Mouse (Mus musculus) granulocyte monocyte progenitor cell, adult 5-6 weeks (primary cell): ENCODE results near the gene Ltbr. TPM values are rescaled to one million over a fixed set of nuclear protein-coding genes. Genes with fewer than 3 reads are reported as not detected.

Experiments used
- ATAC-seq: replicated peaks from 2 replicates; pipeline ENCODE4 v1.8.0; 2016; ENCODE audit warnings: mild to moderate bottlenecking, moderate TSS enrichment, inconsistent platforms; ENCODE audit not compliant: poor library complexity, severe bottlenecking
- total RNA-seq, 2 experiments: library from RNA; stranded (forward) in 1 of 2; stranded (reverse) in 1 of 2; fragments of 200-712, 200-1000 nt in 1 of 2; fragments of >200 nt in 1 of 2; fragmentation: Nextera tagmentation in 1 of 2; gene quantifications; 2 replicates each; pipeline ENCODE4 v1.2.3; 2014 to 2017

Ltbr gene
- total RNA-seq, 2 experiments from 2014 or later: 36.3 to 36.4 TPM

DNA sequence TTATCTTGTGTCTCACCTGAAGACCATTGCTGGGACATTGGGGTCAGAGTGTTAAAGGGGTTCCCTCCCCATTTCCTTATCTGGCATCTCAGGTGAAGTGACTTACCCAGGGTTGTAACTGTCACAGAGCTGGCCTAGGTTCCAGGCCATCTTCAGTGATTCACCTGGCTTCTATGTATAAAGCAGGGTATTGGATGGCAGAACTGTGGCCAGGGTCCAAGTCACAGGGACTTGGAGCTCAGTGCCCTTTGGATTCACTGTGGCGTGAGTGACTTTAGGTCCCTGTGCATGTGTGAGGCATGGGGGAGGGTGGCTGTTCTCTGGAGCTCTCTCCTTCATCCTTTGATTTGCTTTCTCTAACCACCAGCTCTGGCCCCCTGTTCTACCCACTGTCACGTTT, 32.3 kb upstream of the Ltbr start:
- no peak for ATAC-seq

DNA sequence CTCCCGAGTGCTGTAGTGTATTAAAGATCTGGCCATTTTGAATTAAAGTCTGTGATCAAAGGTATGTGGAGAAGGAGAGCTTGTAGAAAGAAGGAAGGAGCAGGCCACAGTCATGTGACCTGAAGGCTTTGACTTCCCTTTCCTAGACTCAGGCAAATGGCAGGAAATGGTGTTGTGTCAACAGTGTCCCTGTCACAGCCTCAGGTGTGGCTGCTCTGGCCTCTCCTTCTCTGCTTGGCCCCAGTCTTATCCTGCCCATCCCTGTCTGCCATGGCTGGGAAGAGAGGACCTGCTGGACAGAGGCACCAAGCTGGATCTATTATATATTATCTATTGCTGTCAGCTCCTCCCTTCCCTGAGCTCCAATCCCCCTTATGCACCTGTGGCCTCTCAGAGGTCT, 31.9 kb upstream of the Ltbr start:
- ATAC-seq: peak; percentile 29

DNA sequence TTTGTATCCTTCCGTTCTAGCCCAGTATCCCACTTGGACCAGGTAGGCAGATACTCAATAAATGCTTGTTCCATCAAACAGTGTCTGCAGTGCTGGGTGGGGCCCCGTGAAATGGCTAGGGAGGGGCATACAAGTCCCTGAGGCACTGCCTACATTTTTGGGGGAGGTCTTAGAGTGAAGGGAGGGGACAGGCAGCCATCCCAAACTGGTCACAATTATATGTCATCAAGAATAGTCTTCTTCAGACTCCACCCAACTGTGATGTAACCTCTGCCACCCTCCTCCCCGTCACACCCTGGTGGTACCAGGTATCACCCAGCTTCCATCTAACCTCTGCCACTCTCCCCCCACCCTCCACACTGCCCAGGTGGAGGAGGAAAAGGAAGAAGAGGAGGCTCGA, 31.2 kb upstream of the Ltbr start:
- ATAC-seq: peak; percentile 11

DNA sequence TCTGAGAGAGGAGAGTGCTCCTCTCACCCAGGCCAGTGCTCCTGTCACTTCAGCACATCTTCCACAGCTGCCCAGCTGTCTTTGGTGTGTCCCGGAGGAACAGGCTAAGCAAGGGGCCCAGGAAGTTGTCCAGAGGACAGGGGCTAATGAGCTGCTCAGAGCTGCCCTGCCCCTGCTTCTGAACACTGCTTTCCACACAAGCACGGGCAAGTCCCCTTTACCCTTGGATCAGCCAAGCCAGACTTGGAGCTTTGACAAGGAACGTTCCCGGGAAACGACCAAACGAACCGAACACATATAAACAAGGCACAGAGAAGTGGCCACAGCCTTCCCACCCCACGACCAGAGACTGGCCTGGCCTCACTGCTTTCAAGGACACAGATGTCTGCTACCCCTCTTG, 30.4 kb upstream of the Ltbr start:
- ATAC-seq: no peak

DNA sequence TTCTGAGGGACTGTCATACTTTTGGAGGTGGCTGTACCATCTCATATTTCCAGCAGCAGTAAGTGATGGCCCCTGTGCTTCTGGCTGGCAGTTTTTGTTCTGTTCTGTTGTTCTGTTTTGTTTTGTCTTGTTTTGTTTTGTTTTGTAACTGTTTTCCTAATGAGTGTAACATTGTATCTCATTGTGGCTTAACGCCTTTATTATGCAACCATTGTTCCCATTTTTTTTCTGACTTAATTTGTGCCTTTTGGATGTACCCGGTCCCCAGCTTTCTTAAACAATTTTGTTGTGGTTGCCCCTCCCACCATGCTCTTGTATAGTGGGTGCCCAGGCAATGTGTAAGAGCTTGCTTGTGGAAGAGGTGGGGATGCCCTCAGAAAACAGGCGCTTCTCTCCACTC, 28.5 kb upstream of the Ltbr start:
- ATAC-seq: peak; percentile 46

DNA sequence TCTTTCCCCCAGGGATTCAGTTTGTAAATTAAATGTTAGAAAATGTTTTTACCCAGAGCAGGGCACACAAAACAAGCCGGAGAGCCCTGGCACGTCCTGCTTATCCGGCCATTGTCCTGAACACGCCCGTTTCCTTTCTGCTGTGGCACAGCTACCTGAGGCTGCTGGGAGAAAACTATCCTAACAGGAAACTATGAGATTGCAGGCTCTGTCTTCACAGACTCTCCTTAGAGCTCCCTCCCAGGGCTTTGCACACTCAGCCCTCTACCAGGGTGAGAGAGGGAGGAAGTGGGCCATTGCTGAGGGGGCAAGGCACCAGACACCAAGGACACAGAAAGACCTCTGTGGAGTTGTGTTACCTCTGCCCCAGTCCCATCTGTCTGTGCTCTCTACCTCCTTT, 26.6 kb upstream of the Ltbr start:
- ATAC-seq: peak; percentile 57

DNA sequence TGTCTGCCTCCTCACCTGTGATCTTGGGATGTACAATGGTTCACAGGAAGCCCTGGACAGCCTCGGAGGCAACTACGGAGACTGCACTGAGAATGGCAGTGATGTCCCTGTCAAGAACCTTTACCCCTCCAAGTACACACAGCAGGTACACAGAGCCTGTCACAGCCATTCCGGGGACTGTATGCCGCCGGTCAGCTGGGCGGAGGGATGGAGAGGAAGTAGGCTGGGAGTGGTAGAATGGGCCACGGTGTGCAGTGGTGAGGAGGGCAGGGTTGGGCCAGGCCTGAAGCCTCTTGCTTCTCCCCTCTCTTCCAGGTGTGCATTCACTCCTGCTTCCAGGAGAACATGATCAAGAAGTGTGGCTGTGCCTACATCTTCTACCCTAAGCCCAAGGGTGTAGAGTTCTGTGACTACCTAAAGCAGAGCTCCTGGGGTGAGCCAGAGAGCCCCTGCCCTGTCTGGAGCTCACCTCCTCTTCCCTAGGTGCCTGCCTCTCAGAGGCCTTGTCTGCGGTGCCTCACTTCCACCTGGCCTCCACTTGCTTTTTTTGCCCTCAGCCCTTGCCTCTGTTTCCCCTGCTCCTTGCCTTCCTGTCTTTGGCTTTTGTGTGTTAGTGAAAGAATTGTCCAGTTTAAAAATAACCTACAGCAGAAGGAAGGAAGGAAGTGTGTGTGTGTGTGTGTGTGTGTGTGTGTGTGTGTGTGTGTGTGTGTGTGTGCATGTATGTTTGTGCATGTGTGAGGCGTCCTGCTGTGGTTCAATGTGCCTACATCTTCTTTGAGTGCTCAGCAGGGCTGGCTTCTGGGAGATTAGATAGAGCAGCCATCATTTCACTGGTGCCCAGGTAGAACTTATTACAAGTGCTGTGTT, 25.3 kb upstream of the Ltbr start:
- ATAC-seq: no peak

DNA sequence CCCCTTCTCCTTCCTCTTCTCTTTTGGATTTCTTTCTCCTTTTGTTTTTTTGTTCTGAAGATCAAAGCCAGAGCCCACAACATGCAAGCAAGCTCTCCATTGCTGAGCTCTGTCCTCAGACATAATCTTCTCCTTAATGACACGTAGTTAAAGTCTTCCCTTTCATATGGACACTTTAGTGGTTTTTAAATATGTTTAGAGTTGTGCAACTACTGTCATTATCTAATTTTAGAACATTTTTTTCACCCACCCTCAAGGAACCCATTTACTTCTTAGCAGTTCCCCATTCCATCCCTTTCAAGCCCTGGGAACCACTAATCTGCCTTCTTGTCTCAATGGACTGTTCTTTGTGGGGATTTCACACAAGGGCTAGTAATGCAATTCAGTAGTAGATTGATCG, 20.7 kb upstream of the Ltbr start:
- peak; percentile 50 for ATAC-seq

DNA sequence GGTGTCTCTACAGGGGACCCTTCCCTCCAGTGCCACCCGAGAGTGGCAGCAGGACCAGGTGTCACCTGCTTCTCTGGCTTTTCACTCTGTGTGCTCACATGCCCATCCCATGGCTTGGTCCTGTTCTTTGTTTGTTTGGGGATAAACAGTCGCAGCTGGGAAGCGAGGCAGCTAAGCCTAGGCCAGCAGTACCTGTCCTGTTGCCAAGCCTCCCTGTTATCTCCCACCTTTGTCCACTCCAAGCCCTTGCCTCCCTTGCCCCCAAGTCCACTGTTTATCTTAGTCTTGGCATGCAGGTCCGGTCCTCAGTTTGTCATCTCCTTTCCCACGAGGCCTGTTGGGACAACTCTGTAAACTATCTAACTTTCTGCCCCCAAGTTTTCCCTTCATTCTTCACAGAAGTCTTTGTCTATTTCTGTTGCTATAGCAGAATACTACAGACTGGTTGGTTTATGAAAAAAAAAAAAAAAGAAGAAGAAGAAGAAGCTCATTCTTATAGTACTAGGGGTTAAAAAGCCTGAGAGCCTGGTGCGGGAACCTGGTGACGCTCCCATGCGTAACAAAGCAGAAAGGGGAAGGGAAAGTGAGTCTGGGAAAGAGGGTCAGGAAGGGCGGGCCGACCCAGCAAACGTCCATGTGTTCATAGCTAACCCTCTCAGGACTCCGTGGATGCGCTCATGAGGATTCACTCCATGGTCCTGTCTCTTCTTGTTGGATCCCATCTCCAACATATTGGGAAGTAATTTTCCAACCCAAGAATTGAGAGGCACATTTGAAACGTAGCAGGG, 19.6 kb upstream of the Ltbr start:
- ATAC-seq: peak; percentile 76

DNA sequence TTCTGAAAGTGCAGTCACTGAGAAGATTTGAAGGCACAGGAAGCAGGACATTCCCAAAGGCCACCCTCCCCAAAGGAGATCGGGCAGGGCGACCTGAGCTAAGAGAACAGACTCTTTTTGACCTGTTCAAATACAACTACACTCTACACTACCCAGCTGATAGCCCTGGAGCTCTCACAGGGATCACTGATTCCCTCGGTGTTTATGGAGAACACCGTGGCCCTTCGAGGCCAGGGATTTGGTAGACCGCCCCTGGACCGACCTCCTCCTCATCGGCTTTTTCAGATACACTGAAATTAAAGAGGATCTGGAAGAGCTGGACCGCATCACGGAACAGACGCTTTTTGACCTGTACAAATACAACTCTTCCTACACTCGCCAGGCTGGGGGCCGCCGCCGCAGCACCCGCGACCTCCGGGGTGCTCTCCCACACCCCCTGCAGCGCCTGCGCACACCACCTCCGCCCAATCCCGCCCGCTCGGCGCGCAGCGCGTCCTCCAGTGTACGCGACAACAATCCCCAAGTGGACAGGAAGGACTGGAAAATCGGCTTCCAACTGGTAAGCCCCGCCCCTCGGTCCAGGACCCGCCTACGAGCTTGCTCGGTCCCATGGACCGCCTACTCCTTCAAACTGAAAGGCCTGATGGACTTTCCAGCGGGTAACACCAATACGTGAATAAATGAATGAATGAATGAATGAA, 17.1 kb upstream of the Ltbr start:
- peak; percentile 35 for ATAC-seq

DNA sequence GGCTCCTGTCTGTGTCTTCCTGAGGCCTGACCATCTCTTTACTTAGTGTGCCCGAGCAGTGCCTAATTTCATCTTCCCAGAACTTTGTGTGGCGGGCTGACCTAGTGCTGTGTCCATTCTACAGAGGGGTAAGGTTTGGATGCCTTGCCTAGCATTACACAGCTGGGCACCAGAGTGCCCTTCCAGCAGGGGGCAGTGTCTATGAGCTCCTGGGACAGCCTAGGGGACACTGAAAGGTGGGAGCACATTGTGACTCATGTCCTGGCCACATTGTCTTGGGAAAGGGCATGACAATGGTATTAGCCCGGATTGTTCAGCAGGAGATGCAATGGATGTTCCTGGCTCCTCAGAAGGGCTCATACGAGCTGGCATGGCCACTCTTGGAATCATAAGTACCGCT, 14.6 kb upstream of the Ltbr start:
- peak; percentile 54 for ATAC-seq

DNA sequence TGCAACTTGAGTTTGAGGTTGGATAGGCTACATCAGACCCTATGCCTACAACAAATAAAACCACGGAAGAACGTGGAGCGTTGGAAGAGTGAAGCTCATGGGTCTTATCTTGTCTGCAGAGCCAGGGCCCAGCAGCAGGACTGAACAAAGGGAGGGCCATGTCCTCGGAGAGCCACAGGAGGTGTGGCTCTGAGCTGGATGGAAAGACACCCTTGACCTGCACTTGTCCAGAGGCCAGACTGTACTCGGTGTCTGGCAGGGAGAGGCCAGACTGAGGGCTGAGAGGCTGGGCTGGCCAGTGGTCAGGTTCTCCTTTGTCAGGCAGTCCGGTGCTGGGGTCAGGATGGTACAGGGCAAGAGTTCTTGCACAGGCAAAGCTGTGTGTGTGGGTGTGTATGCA, 11.7 kb upstream of the Ltbr start:
- ATAC-seq: no peak

DNA sequence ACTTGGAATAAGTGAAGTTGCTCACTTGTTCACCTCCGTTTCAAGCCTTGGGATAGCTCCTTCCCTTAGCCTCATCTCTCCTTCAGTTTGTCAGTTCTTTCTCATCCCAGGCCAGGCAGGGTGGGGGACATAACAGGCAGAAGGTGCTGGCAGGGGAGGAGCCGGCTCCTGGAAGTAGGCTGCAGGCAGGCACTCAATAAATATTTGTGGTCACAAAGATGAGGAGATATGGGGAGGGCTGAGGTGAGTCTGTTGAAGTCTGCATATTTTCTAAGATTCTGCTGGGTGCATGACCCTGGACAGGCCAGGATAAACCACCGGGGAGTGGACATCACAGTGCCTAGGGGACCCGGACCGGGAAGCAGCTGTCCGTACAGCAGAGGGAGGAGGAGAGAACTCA, 9.9 kb upstream of the Ltbr start:
- no peak for ATAC-seq

DNA sequence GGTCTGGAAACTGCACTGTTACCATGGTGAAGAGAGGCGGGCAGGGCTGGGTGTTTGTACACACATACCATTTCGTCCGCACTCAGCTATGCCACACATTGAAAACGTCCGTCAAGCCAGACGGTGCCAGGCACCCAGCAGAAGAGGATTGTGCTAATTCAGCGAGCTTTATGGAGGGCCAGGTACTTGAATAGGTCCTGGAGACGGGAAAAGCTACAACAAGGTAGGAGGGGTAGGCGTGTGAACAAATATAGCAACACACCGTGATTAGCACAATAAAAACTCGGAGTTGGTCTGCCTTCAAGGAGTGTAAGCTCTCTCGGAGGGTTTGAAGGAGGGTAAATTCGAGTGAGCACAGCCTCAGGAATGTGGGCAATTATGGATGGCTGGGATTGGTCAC, 9.1 kb upstream of the Ltbr start:
- no peak for ATAC-seq

DNA sequence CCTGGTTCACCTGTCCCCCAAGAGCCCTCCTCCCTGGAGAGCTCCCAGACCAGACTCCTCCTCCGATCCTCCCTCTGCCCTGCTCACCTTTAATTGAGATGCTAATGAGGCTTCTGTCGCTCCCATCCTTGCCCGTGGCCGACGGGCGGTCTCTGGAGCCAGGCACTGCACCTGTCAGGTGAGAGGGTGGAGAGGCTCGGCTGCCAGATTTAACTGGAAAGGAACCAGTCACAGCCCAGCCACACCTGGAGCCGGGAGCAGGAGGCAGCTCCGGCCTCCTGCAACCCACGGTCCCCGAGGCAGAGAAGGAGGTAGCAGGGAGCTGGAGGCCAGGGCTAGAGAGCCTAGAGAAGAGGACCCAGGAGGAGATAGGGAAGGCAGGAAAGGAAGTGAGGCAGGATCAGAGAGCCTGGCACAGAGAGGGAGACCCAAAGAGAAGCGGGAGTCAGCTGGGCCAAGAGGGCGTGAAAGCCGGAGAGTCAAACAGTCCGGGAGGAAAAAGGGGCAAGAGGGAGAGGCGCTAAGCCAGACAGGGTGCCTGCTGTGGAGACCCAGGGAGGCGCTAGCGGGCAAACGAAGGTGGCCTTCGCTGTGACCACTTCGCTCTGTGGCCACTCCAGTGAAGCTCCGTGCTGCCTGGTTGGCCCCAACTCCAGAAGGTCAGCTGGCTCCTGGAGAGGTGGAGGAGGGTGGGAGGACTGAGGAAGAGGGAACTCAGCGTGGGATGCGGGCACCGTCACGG, 7.6 kb upstream of the Ltbr start:
- ATAC-seq: peak; percentile 8; the same call in 1 of the 2 replicates

DNA sequence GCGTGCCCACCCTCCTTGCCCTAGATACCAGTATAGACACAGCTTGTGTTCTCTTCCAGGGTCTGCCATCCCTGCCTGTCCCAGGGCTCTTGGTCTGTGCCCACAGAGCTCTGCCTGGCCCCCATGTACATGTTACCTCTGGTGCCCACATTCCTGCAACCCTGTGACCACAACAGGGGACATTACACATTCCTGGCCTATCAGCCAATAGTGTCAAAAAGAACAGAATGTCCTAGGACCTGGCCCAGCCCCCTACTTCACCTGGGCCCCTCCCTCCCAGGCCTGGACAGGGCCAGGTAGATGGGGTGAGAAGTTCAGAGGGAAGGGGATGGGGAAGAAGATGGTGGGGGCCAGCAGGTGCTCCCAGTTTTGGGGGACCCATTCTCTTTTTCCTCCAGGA, 6.6 kb upstream of the Ltbr start, which contains the start of gene Scnn1a:
Gene Scnn1a, plus strand, starts transcription at position 337 of the 400 bp plus-strand sequence.
- no peak for ATAC-seq

DNA sequence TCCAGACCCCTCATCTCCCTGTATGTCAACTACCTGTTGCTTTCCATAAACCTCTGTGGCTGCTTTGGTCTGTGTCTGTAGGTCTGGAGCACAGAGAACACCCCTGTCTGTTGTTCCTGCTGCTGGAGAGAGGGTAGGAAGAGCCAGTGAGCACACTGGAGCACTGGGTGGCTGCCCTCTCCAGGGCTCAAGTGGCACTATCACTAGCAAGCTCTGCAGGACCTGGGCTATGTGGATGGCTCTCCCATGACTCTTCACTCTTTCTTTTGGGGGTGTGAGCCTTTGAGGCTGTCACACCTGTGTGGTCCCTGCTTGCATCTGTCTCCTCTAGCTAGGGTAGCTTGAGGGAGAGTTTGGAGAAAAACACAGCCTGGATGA, 6.2 kb upstream of the Ltbr start:
- no peak for ATAC-seq

DNA sequence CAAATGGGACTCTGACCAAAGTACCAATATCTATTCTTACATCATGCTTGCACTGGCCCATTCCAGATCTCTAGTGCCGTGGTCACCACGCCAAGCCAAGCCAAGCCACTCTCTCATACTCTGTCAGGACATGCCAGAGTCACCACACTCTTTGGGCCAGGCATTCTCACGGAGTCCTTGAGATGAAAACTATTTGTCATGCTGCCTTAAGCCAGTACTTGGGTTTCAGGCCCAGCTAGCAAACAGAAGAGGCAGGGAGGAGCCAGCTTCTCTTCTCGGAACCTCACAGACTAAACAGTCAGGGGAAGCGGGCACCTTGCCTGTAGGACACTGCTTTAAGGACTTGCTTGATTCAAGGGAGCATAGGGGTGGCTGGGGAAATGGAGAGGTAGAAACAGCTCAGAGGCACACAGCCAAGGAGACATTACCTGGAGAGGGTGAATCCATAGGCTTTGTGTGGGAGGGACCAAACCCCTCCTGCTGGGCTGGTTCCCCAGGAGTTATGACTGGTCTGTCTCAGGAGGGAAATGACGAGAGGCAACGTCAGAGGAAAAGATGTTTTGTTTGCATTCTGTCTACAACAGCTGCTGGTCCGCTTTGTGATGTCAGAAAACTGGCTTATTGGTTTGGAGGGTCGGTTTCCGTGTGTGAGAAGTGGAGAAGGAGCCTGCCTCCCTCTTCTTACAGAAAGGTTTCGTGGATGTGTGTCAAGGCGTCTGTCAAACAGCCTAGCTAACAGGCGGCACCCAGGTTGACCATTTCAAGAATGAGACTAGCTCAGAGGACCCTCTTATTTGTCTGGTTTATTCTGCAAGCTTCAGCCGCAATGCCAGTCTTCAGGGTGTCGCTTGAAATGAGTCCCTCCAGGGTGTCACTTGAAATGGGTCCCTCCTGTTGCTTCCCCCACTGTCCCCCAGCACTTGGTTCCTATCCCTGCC, 5.6 kb upstream of the Ltbr start:
- no peak for ATAC-seq

DNA sequence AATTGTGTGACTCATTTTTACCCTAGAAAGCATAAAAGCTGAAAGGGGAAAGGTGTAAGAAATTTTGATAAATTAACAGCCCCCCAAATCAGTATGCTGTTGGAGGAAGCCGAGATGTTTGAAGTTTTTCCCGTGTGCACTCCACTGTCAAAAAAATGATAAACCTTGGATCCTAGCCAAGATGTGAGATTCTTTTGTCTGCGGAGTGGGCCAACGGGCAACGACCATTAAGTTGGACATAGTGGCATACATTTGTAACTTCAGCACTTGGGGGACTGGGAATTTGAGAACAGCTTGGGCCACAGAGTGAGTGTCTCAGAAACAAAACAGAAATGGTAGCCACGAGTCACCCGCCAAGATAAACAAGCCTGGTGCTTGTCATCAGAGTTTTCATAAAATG, 3.4 kb upstream of the Ltbr start:
- ATAC-seq: no peak
